Mouse (Mus musculus) erythroblast, embryonic 14.5 days (primary cell): ENCODE data around the gene Taf11.

Experiments
- GATA1 ChIP-seq: IDR thresholded peaks from 2 replicates; pipeline ENCODE4 v1.6.1; 2012; ENCODE audit warnings: low read length, inconsistent platforms, mixed read lengths
- TAL1 ChIP-seq: IDR thresholded peaks from 3 replicates; pipeline ENCODE4 v1.6.1; 2012; ENCODE audit warnings: low read length, inconsistent platforms, mixed read lengths

DNA sequence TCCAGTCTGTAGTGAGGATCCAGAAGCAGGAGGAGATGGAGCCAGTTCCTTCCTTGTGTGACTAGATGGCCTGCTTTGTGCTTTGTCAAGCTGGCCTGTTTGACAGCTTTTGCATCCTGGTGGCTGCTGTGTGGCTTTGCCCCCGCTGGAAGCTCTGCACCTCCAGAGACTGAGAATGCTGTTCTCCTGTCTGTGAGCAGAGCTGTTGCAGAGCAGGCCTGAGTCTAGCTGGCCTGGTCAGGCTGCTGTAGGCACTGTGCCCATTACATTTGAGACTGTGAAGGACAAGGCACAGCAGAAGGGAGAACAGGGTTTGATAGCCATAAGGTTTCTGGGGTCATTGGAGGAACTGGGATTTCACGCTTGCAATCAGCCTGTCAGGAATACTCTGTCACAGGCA is 32.1 kb upstream of the Taf11 start:
- TF ChIP-seq TAL1 = no peak
- TF ChIP-seq GATA1 = no peak
